Mouse (Mus musculus) myocyte (in vitro differentiated cells): ENCODE data around the gene Metap1. TPM values are rescaled to one million over a fixed set of nuclear protein-coding genes. Genes with fewer than 3 reads are reported as not detected.

Experiments
- H3K27me3 ChIP-seq: one replicate; pipeline ENCODE4 v1.6.1; 2011; ENCODE audit not compliant: control insufficient read depth, insufficient read depth, insufficient read length
- H3K36me3 ChIP-seq: one replicate; pipeline ENCODE4 v1.6.1; 2011; ENCODE audit not compliant: control insufficient read depth, insufficient read depth
- H3K4me2 ChIP-seq: one replicate; pipeline ENCODE4 v1.6.1; 2011; ENCODE audit warnings: low read depth, control low read depth
- H3K4me3 ChIP-seq: one replicate; pipeline ENCODE4 v1.5.1; 2011; ENCODE audit warnings: mild to moderate bottlenecking, control low read depth, moderate library complexity
- H3K79me2 ChIP-seq: one replicate; pipeline ENCODE4 v1.6.1; 2011; ENCODE audit not compliant: control insufficient read depth, insufficient read depth
- H3ac ChIP-seq: one replicate; pipeline ENCODE4 v1.6.1; 2011; ENCODE audit not compliant: control insufficient read depth, insufficient read length
- CEBPB ChIP-seq: IDR thresholded peaks from 2 replicates; pipeline ENCODE4 v1.6.1; 2011; ENCODE audit warnings: mild to moderate bottlenecking, moderate library complexity; ENCODE audit not compliant: poor library complexity, insufficient read depth, severe bottlenecking
- E2F4 ChIP-seq: IDR thresholded peaks from one replicate; pipeline ENCODE4 v1.6.1; 2011; ENCODE audit warnings: mild to moderate bottlenecking, control low read depth, moderate library complexity; ENCODE audit not compliant: insufficient read depth
- MAX ChIP-seq: IDR thresholded peaks from one replicate; pipeline ENCODE4 v1.6.1; 2011; ENCODE audit warnings: low read depth, mild to moderate bottlenecking, control low read depth
- MYOD1 ChIP-seq, 3 experiments: IDR thresholded peaks; one replicate each; pipeline ENCODE4 v1.6.1; 2011; ENCODE audit warnings: control low read depth in 2 of 3, low read depth in 2 of 3, mild to moderate bottlenecking in 2 of 3, moderate library complexity in 1 of 3; ENCODE audit not compliant: insufficient read length in 2 of 3, control insufficient read depth in 1 of 3
- MYOG ChIP-seq, 3 experiments: IDR thresholded peaks; one replicate each; pipeline ENCODE4 v1.6.1; 2011; ENCODE audit warnings: control low read depth in 2 of 3, low read depth in 2 of 3, mild to moderate bottlenecking in 2 of 3; ENCODE audit not compliant: insufficient read length in 2 of 3, control insufficient read depth in 1 of 3, insufficient read depth in 1 of 3
- POLR2A ChIP-seq: IDR thresholded peaks from one replicate; pipeline ENCODE4 v1.6.1; 2011; ENCODE audit warnings: low read depth, mild to moderate bottlenecking, control low read depth, moderate library complexity; ENCODE audit not compliant: insufficient read length
- POLR2AphosphoS2 ChIP-seq: IDR thresholded peaks from one replicate; pipeline ENCODE4 v1.6.1; 2011; ENCODE audit warnings: low read depth, control low read depth; ENCODE audit not compliant: insufficient read length
- REST ChIP-seq: IDR thresholded peaks from one replicate; pipeline ENCODE4 v1.6.1; 2011; ENCODE audit warnings: mild to moderate bottlenecking, control low read depth, moderate library complexity; ENCODE audit not compliant: insufficient read depth, insufficient read length
- SRF ChIP-seq: IDR thresholded peaks from one replicate; pipeline ENCODE4 v1.6.1; 2011; ENCODE audit warnings: low read depth; ENCODE audit not compliant: control insufficient read depth, insufficient read length
- TCF12 ChIP-seq: IDR thresholded peaks from one replicate; pipeline ENCODE4 v1.6.1; 2011; ENCODE audit warnings: mild to moderate bottlenecking, control low read depth; ENCODE audit not compliant: poor library complexity, insufficient read depth, severe bottlenecking
- TCF3 ChIP-seq: IDR thresholded peaks from one replicate; pipeline ENCODE4 v1.6.1; 2011; ENCODE audit warnings: low read depth, control low read depth; ENCODE audit not compliant: insufficient read length
- USF1 ChIP-seq: IDR thresholded peaks from one replicate; pipeline ENCODE4 v1.6.1; 2011; ENCODE audit warnings: low read depth, mild to moderate bottlenecking, control low read depth, moderate library complexity
- polyA plus RNA-seq: library from polyadenylated mRNA; unstranded; fragments of >200 nt; fragmentation: generic; extraction: Trizol; gene quantifications from one replicate; pipeline ENCODE4 v1.2.1, GENCODE M21; 2012; ENCODE audit warnings: missing spikeins

Metap1 gene
- polyA plus RNA-seq, 1 experiment: 29.0 TPM

- H3K36me3 ChIP-seq: no peaks in the 10 kb centered on the region
- H3K4me2 ChIP-seq: no peak overlapping the region
- H3K27me3 ChIP-seq: no peaks in the 10 kb centered on the region
- H3ac ChIP-seq: no peak overlapping the region
- H3K79me2 ChIP-seq: no peaks in the 10 kb centered on the region
- no peak overlapping the region for H3K4me3 ChIP-seq
- no peak for TF ChIP-seq TCF12
- TF ChIP-seq CEBPB: no peak
- TF ChIP-seq E2F4: no peak
- no peak for TF ChIP-seq POLR2AphosphoS2
- no peak for TF ChIP-seq MAX
- TF ChIP-seq MYOD1 (IDR thresholded peaks at IDR 0.05; ENCODE audit: control insufficient read depth in 1 of 3, insufficient read length in 2 of 3, low read depth in 2 of 3): no peak
- TF ChIP-seq TCF3: no peak
- no peak for TF ChIP-seq USF1
- TF ChIP-seq SRF: no peak
- no peak for TF ChIP-seq REST
- TF ChIP-seq POLR2A: no peak
- no peak for TF ChIP-seq MYOG (IDR thresholded peaks at IDR 0.05; ENCODE audit: control insufficient read depth in 1 of 3, insufficient read depth in 1 of 3, insufficient read length in 2 of 3, low read depth in 2 of 3)
Measured at GRCm38 (mm10) chr3:138409585-138409984, 79.7 kb downstream of the Metap1 start.

Other genes with a start within 250 kb of the Metap1 start
- not detected for gene Adh1, start 228.5 kb downstream of the Metap1 start, polyA plus RNA-seq
- gene Adh6a, start 176.2 kb downstream of the Metap1 start, polyA plus RNA-seq: not detected
- not detected for gene Adh6b, start 147.7 kb downstream of the Metap1 start, polyA plus RNA-seq
- not detected for gene Adh4, start 74.0 kb downstream of the Metap1 start, polyA plus RNA-seq
- 79.7 TPM for gene Adh5, start 46.4 kb downstream of the Metap1 start, polyA plus RNA-seq
- gene Eif4e, start 36.7 kb upstream of the Metap1 start, polyA plus RNA-seq: 136 TPM